25 mouse cellular contexts compared by ENCODE assay signal in genomic region chr9:110915466-110915865, GRCm38 (mm10). TPM values are rescaled to one million over a fixed set of nuclear protein-coding genes. Genes with fewer than 3 reads are reported as not detected.
DNase-seq lines count a peak whose midpoint lies in the region; ATAC-seq lines count a peak whose summit lies in the region.
"Had no signal": no experiment of that assay in that cellular context is flagged by ENCODE, and none has a peak within 500 bp of the region (broad histone marks: within the 10 kb centered on the region; RNA-seq: fewer than 3 reads in every experiment).

No protein-coding gene starts in this region.

- H3K27ac ChIP-seq in midbrain, embryonic 11.5 days (ENCODE audit: low read depth, low read length), result no peak overlapping the region
- no peak overlapping the region for H3K27ac ChIP-seq in midbrain, embryonic 14.5 days (replicated peaks; ENCODE audit: low read depth, low read length)
- H3K27ac ChIP-seq in embryonic facial prominence, embryonic 15.5 days (replicated peaks), result peak overlapping the region; percentile 22; the same call in 1 of the 2 replicates
- H3K27ac ChIP-seq: forebrain, embryonic 10.5 days; heart, embryonic 10.5 days; hindbrain, embryonic 13.5 days; hindbrain, postnatal 0 days had no signal

- H3K9me3 ChIP-seq in midbrain, embryonic 11.5 days (ENCODE audit: control insufficient read depth, low read length), result no peaks in the 10 kb centered on the region
- H3K9me3 ChIP-seq in midbrain, embryonic 14.5 days (ENCODE audit: control insufficient read depth, low read length), result no peaks in the 10 kb centered on the region
- H3K9me3 ChIP-seq in embryonic facial prominence, embryonic 15.5 days (replicated peaks), result no peaks in the 10 kb centered on the region
- H3K9me3 ChIP-seq: forebrain, embryonic 10.5 days; heart, embryonic 10.5 days; hindbrain, embryonic 13.5 days had no signal

- no peaks in the 10 kb centered on the region for H3K4me1 ChIP-seq in midbrain, embryonic 11.5 days (ENCODE audit: control insufficient read depth, insufficient read depth, low read length)
- H3K4me1 ChIP-seq in midbrain, embryonic 14.5 days (ENCODE audit: control insufficient read depth, insufficient read depth, low read length), result no peaks in the 10 kb centered on the region
- H3K4me1 ChIP-seq in embryonic facial prominence, embryonic 15.5 days, result peaks cover 26% of the 10 kb centered on the region
- H3K4me1 ChIP-seq: hindbrain, embryonic 13.5 days had no signal

- 67% methylated on average over 8 of the region's 8 CpGs for WGBS in midbrain, embryonic 11.5 days
- 79% methylated on average over 8 of the region's 8 CpGs for WGBS in midbrain, embryonic 14.5 days
- WGBS in embryonic facial prominence, embryonic 15.5 days, result 56% methylated on average over 8 of the region's 8 CpGs

- H3K36me3 ChIP-seq in midbrain, embryonic 11.5 days (ENCODE audit: control insufficient read depth, insufficient read depth, low read length), result no peaks in the 10 kb centered on the region
- no peaks in the 10 kb centered on the region for H3K36me3 ChIP-seq in midbrain, embryonic 14.5 days (ENCODE audit: control insufficient read depth, insufficient read depth, low read length)
- H3K36me3 ChIP-seq in embryonic facial prominence, embryonic 15.5 days, result no peaks in the 10 kb centered on the region
- H3K36me3 ChIP-seq: forebrain, embryonic 10.5 days; heart, embryonic 10.5 days; hindbrain, embryonic 13.5 days had no signal

- peak; percentile 61 for DNase-seq in midbrain, embryonic 11.5 days (ENCODE audit: low spot score, missing footprints)
- no peak for DNase-seq in midbrain, embryonic 14.5 days
- DNase-seq in thymus, postnatal 36 days, result peak; percentile 54 to 63
- DNase-seq in thymus, postnatal 0 days (ENCODE audit: low spot score), result no peak
- DNase-seq in cerebellum, postnatal 25 days, result no peak
- no peak for DNase-seq in urinary bladder, postnatal 14 days (ENCODE audit: low spot score)
- DNase-seq: adrenal gland, adult 8-10 months; adrenal gland, postnatal 36 days; cerebellum, adult 2 months; cerebellum, postnatal 10 days; gastrocnemius, postnatal 36 days; heart, adult 18-20 months; heart, postnatal 10 days; heart, postnatal 4 days had no signal

- no peak overlapping the region for H3K9ac ChIP-seq in midbrain, embryonic 11.5 days (ENCODE audit: low read length)
- no peak overlapping the region for H3K9ac ChIP-seq in midbrain, embryonic 14.5 days (replicated peaks; ENCODE audit: low read length)
- H3K9ac ChIP-seq in embryonic facial prominence, embryonic 15.5 days, result no peak overlapping the region
- H3K9ac ChIP-seq: hindbrain, embryonic 13.5 days had no signal

- no peaks in the 10 kb centered on the region for H3K27me3 ChIP-seq in midbrain, embryonic 11.5 days (ENCODE audit: control insufficient read depth, insufficient read depth, low read length)
- H3K27me3 ChIP-seq in midbrain, embryonic 14.5 days (ENCODE audit: control insufficient read depth, insufficient read depth, low read length), result no peaks in the 10 kb centered on the region
- no peaks in the 10 kb centered on the region for H3K27me3 ChIP-seq in embryonic facial prominence, embryonic 15.5 days
- H3K27me3 ChIP-seq: CH12.LX; hindbrain, embryonic 13.5 days had no signal

- no peak for ATAC-seq in midbrain, embryonic 11.5 days (ENCODE audit: low FRiP score)
- no peak for ATAC-seq in midbrain, embryonic 14.5 days (ENCODE audit: low FRiP score, low TSS enrichment)
- no peak for ATAC-seq in embryonic facial prominence, embryonic 15.5 days (ENCODE audit: insufficient number of reproducible peaks, low FRiP score, low TSS enrichment, low read depth)
- ATAC-seq: forebrain, embryonic 14.5 days; hindbrain, postnatal 0 days had no signal

- H3K4me3 ChIP-seq in midbrain, embryonic 11.5 days (ENCODE audit: low read depth, low read length), result no peak overlapping the region
- no peak overlapping the region for H3K4me3 ChIP-seq in midbrain, embryonic 14.5 days (replicated peaks; ENCODE audit: low read depth, low read length)
- H3K4me3 ChIP-seq in embryonic facial prominence, embryonic 15.5 days (replicated peaks), result no peak overlapping the region
- H3K4me3 ChIP-seq: erythroblast, embryonic 14.5 days; forebrain, embryonic 10.5 days; hindbrain, embryonic 13.5 days had no signal

- no peak overlapping the region for H3K4me2 ChIP-seq in midbrain, embryonic 11.5 days
- H3K4me2 ChIP-seq in midbrain, embryonic 14.5 days (ENCODE audit: low read length), result no peak overlapping the region
- no peak overlapping the region for H3K4me2 ChIP-seq in embryonic facial prominence, embryonic 15.5 days (replicated peaks)
- H3K4me2 ChIP-seq: hindbrain, embryonic 13.5 days had no signal

RNA-seq across cellular contexts. Expression of gene Fam240a, which starts 1.2 kb away (rescaled TPM):
- not detected in 2 replicates for polyA plus RNA-seq in midbrain, embryonic 11.5 days (2014; fragmentation: Nextera tagmentation; extraction: Ambion mirVana)
- polyA plus RNA-seq in midbrain, embryonic 14.5 days (2014; fragmentation: Nextera tagmentation; extraction: Ambion mirVana), result not detected in 2 replicates
- polyA plus RNA-seq in thymus, postnatal 0 days (2015; fragmentation: Nextera tagmentation; extraction: Ambion mirVana), result 0.67 and 0.82 TPM in 2 replicates
- not detected in 2 replicates for polyA plus RNA-seq in embryonic facial prominence, embryonic 15.5 days (2015; fragmentation: Nextera tagmentation; extraction: Ambion mirVana)
- polyA plus RNA-seq: cerebellum, adult 2 months; cortical plate, adult 2 months; embryonic facial prominence, embryonic 14.5 days; erythroblast, embryonic 14.5 days; forebrain, embryonic 10.5 days; forebrain, embryonic 14.5 days; heart, embryonic 10.5 days; heart, embryonic 14.5 days; hindbrain, embryonic 13.5 days; hindbrain, postnatal 0 days had no signal

RNA-seq across cellular contexts. Expression of gene Tdgf1, which starts 30.5 kb away (rescaled TPM):
- polyA plus RNA-seq in midbrain, embryonic 11.5 days (2014; fragmentation: Nextera tagmentation; extraction: Ambion mirVana), result not detected in 2 replicates
- polyA plus RNA-seq in midbrain, embryonic 14.5 days (2014; fragmentation: Nextera tagmentation; extraction: Ambion mirVana), result not detected in 2 replicates
- polyA plus RNA-seq in thymus, postnatal 0 days (2015; fragmentation: Nextera tagmentation; extraction: Ambion mirVana), result 0.52 and 0.69 TPM in 2 replicates
- polyA plus RNA-seq in embryonic facial prominence, embryonic 15.5 days (2015; fragmentation: Nextera tagmentation; extraction: Ambion mirVana), result 0.42 and 0.45 TPM in 2 replicates
- polyA plus RNA-seq: erythroblast, embryonic 14.5 days; forebrain, embryonic 14.5 days; heart, embryonic 14.5 days had no signal

RNA-seq across cellular contexts. Expression of gene Tmie, which starts 35.6 kb away (rescaled TPM):
- polyA plus RNA-seq in midbrain, embryonic 11.5 days (2014; fragmentation: Nextera tagmentation; extraction: Ambion mirVana), result 0.18 and 0.22 TPM in 2 replicates
- 0.75 and 1.5 TPM in 2 replicates for polyA plus RNA-seq in midbrain, embryonic 14.5 days (2014; fragmentation: Nextera tagmentation; extraction: Ambion mirVana)
- polyA plus RNA-seq in thymus, postnatal 0 days (2015; fragmentation: Nextera tagmentation; extraction: Ambion mirVana), result 6.2 and 7.1 TPM in 2 replicates
- 5.7 and 9.1 TPM in 2 replicates for polyA plus RNA-seq in embryonic facial prominence, embryonic 15.5 days (2015; fragmentation: Nextera tagmentation; extraction: Ambion mirVana)
- polyA plus RNA-seq: erythroblast, embryonic 14.5 days had no signal

RNA-seq across cellular contexts. Expression of gene Als2cl, which starts 35.8 kb away (rescaled TPM):
- 0.54 and 0.71 TPM in 2 replicates for polyA plus RNA-seq in midbrain, embryonic 11.5 days (2014; fragmentation: Nextera tagmentation; extraction: Ambion mirVana)
- polyA plus RNA-seq in midbrain, embryonic 14.5 days (2014; fragmentation: Nextera tagmentation; extraction: Ambion mirVana), result 0.50 and 0.72 TPM in 2 replicates
- polyA plus RNA-seq in thymus, postnatal 0 days (2015; fragmentation: Nextera tagmentation; extraction: Ambion mirVana), result 3.7 and 4.9 TPM in 2 replicates
- polyA plus RNA-seq in embryonic facial prominence, embryonic 15.5 days (2015; fragmentation: Nextera tagmentation; extraction: Ambion mirVana), result 7.0 and 7.9 TPM in 2 replicates

RNA-seq across cellular contexts. Expression of gene Lrrc2, which starts 35.9 kb away (rescaled TPM):
- 0.04 TPM in 1 of 2 replicates, not detected in the other for polyA plus RNA-seq in midbrain, embryonic 11.5 days (2014; fragmentation: Nextera tagmentation; extraction: Ambion mirVana)
- 0.38 and 0.51 TPM in 2 replicates for polyA plus RNA-seq in midbrain, embryonic 14.5 days (2014; fragmentation: Nextera tagmentation; extraction: Ambion mirVana)
- 0.08 and 0.38 TPM in 2 replicates for polyA plus RNA-seq in thymus, postnatal 0 days (2015; fragmentation: Nextera tagmentation; extraction: Ambion mirVana)
- polyA plus RNA-seq in embryonic facial prominence, embryonic 15.5 days (2015; fragmentation: Nextera tagmentation; extraction: Ambion mirVana), result 0.39 and 0.59 TPM in 2 replicates
- polyA plus RNA-seq: erythroblast, embryonic 14.5 days had no signal

Comparison
In these comparisons a context has a peak if more than half of its experiments do, and no peak if none do; other contexts are left out.
1. DNase-seq: peak in midbrain, embryonic 11.5 days (single experiment) and thymus, postnatal 36 days (2 of 2); none in midbrain, embryonic 14.5 days (single experiment), thymus, postnatal 0 days (single experiment), cerebellum, postnatal 25 days (0 of 2) and urinary bladder, postnatal 14 days (single experiment).